Mouse (Mus musculus): Measurements from ENCODE around the gene Hist1h3e. TPM values are rescaled to one million over a fixed set of nuclear protein-coding genes. Genes with fewer than 3 reads are reported as not detected.
"Not testable (repeated sequence)": the region's sequence is repeated elsewhere in the genome, so short reads cannot be mapped to it uniquely, and the experiment has no call there.

Gene Hist1h3e
- polyA plus RNA-seq, 1 experiment = 30.0 TPM

- DNase-seq (ENCODE audit: low read depth, low spot score) = not testable (repeated sequence)
- under 1% methylated on average over 39 of the region's 42 CpGs for WGBS
These were observed 19.1 kb downstream of the Hist1h3e start, which contains the start of gene Hist1h2bh for GRCm38 (mm10) chr13:23542999-23543607. Gene Hist1h2bh, minus strand, starts transcription at chr13:23543392.

DNA sequence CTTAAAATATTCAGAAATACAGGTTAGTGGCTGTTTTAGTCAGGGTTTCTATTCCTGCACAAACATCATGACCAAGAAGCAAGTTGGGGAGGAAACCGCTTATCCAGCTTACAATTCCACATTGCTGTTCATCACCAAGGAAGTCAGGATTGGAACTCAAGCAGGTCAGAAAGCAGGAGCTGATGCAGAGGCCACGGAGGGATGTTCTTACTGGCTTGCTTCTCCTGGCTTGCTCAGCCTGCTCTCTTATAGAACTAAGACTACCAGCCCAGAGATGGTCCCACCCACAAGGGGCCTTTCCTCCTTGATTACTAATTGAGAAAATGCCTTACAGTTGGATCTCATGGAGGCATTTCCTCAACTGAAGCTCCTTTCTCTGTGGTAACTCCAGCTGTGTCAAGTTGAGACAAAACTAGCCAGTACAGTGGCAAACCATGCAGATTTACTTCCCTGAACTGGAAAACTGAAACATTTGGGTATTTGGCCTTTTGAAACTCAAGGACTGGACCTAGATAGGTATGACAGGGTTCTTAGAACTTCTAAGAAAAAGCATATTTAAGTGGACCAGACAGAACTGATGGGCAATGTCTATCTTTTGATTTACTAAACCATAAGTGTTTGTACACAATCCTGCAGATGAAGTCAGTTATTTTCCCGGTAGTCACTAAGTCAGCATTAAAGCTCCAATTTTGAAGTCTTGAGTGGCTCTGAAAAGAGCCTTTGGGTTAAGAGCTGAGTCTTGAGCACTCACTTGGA, 19.8 kb downstream of the Hist1h3e start:
- DNase-seq (ENCODE audit: low read depth, low spot score) = not testable (repeated sequence)
- 14% methylated on average over 3 of the region's 3 CpGs for WGBS

- no peak for DNase-seq (ENCODE audit: low read depth, low spot score)
- 88% methylated on average over 3 of the region's 3 CpGs for WGBS
These were observed 20.7 kb downstream of the Hist1h3e start for GRCm38 (mm10) chr13:23541497-23541896.

DNA sequence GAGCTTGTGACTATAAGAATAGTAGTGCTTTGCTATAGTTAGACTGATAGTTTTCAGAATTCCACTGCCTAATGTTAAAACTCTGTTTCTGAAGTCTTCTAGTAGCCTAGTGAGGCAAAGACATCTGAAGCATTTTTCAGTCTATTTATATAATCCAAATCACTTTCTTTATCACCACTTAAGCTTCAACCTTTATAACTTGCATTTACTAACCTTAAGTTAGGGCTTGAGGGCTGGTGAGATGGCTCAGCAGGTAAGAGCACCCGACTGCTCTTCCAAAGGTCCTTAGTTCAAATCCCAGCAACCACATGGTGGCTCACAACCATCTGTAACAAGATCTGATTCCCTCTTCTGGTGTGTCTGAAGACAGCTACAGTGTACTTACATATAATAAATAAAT, 22.3 kb downstream of the Hist1h3e start:
- WGBS = 58% methylated on average over 1 of the region's 1 CpGs

GRCm38 (mm10) chr13:23538249-23538648, 23.9 kb downstream of the Hist1h3e start:
- no peak for DNase-seq (ENCODE audit: low read depth, low spot score)
- 81% methylated on average over 5 of the region's 5 CpGs for WGBS

More for the DNA sequence above, 22.3 kb downstream of the Hist1h3e start:
- DNase-seq (ENCODE audit: low read depth, low spot score) = not testable (repeated sequence)

DNA sequence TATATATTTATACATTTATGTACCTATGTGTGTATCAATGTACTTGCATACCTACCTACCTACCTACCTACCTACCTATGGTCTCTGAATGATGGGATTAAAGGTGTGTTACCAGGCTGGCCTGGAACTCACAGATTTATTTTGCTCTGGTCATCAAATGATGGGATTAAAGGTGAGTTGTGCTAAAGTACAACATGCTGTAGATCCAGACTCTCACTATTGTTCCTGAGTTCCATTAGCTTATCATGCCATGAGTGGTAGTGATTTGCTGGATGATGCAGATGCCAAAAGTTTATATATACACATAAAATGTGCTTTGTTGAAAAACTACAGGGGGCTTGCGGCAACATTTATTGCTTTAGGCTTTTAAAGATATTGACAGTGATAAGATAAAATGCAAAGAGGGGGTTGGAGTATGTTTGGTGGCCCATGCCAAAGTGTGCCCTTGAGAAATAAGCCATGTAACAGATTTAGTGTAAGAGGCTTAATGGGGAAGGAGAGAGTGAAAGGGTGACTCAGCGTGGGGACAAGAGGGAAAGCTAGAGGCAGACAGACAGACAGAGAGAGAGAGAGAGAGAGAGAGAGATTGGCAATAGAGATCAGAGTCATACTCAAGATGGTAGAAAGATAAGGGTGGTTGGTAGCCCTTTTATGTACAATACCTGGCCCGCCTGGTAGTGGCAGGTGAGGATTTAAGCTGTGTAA, 25.0 kb downstream of the Hist1h3e start:
- no peak for DNase-seq (ENCODE audit: low read depth, low spot score)
- WGBS = 56% methylated on average over 3 of the region's 3 CpGs

- WGBS = 15% methylated on average over 7 of the region's 7 CpGs
- no peak for DNase-seq (ENCODE audit: low read depth, low spot score)
These were observed 25.9 kb downstream of the Hist1h3e start for GRCm38 (mm10) chr13:23536076-23536822.

DNA sequence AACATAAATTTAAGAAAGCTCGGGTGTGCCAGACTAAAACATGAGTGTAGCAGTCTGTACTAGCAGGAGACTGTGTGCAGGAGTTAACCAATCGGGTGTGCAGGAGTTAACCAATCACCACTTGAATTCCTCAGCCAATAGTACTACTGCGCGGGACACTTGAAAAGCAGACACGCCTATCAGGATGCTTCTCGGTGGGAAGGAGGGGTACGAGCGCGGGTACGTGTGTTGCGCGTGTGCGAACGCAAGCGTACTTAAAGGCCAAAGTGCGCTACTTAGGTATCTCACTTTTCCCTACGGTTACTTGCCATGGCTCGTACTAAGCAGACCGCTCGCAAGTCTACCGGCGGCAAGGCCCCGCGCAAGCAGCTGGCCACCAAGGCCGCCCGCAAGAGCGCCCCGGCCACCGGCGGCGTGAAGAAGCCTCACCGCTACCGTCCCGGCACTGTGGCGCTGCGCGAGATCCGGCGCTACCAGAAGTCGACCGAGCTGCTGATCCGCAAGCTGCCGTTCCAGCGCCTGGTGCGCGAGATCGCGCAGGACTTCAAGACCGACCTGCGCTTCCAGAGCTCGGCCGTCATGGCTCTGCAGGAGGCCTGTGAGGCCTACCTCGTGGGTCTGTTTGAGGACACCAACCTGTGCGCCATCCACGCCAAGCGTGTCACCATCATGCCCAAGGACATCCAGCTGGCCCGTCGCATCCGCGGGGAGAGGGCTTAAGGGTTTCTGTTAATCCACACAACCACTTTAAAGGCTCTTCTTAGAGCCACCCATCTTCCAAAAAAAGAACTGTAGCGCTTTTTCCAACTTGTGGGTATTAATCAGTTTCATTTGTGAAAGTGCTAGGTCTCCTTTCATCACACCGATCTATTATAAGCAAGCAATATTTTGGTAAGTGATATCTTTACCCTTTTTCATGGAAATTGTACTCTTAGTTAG, 26.8 kb downstream of the Hist1h3e start, which contains the start of gene Hist1h3g:
Hist1h3g (plus strand) TSS at position 286 of the 939 bp plus-strand sequence.
- under 1% methylated on average over 47 of the region's 62 CpGs for WGBS
- not testable (repeated sequence) for DNase-seq (ENCODE audit: low read depth, low spot score)

- no peak for DNase-seq (ENCODE audit: low read depth, low spot score)
- WGBS = 1% methylated on average over 15 of the region's 15 CpGs
These were observed 27.6 kb downstream of the Hist1h3e start for GRCm38 (mm10) chr13:23534368-23535131.

DNA sequence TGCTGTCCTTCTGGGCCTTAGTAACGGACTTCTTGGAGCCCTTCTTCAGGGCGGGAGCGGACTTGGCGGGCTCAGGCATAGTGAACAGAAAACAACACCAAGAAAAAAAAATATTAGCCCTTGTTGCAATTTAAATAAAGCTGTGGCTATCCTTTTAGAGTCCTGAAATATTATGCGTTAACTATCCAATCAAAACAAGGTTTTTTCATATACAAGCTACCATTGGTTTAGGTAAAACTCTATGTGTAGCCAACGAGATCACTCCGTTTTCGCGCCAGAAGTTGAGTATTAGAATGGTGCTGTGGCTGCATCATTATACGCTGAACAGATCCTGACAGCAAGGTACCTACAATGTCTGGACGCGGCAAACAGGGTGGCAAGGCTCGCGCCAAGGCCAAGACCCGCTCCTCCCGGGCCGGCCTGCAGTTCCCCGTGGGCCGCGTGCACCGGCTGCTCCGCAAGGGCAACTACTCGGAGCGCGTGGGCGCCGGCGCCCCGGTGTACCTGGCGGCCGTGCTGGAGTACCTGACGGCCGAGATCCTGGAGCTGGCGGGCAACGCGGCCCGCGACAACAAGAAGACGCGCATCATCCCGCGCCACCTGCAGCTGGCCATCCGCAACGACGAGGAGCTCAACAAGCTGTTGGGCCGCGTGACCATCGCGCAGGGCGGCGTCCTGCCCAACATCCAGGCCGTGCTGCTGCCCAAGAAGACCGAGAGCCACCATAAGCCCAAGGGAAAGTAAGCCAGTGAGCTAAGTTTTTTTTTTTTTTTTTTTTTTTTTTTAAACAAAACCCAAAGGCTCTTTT, 28.4 kb downstream of the Hist1h3e start, which contains the start of gene Hist1h2af:
Hist1h2af (plus strand) TSS at position 347 of the 808 bp plus-strand sequence.
- WGBS = under 1% methylated on average over 28 of the region's 53 CpGs
- DNase-seq (ENCODE audit: low read depth, low spot score) = not testable (repeated sequence)

GRCm38 (mm10) chr13:23532262-23533075, 29.7 kb downstream of the Hist1h3e start:
- 13% methylated on average over 9 of the region's 9 CpGs for WGBS
- DNase-seq (ENCODE audit: low read depth, low spot score) = no peak

- no peak for DNase-seq (ENCODE audit: low read depth, low spot score)
- WGBS = under 1% methylated on average over 59 of the region's 70 CpGs
These were observed 31.0 kb downstream of the Hist1h3e start, which contains the start of gene Hist1h4h for GRCm38 (mm10) chr13:23530901-23531875. Gene Hist1h4h, plus strand, starts transcription at chr13:23531050.

DNA sequence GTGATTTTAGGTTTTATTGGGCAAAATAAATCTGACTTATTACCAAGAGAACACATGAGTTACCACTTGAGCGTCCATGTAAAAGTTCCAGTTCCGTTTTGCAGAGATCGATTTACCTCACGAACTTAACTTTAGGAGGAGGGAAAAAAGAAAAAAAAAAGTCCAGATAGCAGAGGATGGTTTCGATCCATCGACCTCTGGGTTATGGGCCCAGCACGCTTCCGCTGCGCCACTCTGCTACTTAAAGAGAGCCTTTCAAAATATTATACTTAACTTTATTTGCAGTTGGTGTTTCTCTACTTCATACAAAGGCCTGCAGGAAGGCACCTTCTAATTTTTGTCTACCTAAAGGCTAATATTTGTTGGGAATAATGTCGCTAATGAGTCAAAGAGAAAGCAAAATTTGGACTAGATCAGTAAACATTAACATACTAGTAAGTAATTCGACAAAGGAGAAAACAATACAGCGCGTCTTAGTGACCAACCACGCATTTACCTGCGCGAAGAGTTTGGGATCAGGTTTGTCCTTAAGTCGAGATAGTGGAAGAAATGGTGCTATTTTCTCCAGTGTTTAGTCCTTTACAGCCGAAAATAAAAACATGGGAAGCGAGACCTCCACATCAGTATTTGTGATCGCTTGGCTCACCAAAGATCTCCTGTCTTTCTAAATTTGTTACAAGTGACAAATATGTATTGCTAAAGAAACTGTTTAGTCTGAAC, 31.8 kb downstream of the Hist1h3e start:
- WGBS = under 1% methylated on average over 20 of the region's 20 CpGs

DNA sequence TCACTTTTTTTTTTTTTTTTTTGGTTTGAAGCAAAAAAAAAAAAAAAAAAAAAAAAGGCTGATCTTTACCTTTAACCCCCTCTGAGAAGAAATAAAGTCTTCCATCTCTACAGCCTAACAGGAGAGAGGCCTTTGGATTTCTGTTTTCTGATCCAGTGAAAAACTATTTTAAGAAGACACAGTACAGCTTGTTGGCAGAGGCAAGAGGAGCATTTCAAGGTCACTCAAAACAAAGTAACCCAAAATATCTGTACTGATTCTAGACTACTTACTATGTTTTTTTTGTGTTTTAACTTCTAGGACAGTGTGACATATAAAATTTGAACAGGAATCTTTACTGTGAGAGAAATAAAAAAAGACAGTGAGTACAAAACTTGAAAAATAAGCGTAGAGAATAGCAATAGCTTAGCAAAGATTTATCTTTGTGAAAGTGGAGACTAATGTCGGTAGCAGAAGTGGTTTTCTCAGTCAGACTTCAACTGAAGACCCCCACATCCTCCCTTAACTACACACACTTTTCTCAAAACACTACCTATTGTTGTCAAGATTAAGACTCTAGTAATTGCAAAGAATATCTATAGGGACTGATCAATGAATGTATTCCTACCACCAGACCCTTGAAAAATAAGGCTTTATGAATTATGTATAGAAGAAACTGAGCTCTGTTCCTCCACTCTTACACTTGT, 32.5 kb downstream of the Hist1h3e start:
- no peak for DNase-seq (ENCODE audit: low read depth, low spot score)
- WGBS = 22% methylated on average over 2 of the region's 2 CpGs

More for the DNA sequence above, 31.8 kb downstream of the Hist1h3e start:
- no peak for DNase-seq (ENCODE audit: low read depth, low spot score)
